Mouse (Mus musculus) ovary, postnatal 14 days (tissue): ENCODE measurements around the gene Col4a4.

Experiments
- DNase-seq: peaks from one replicate; pipeline ENCODE4 v3.0.0; 2022; ENCODE audit warnings: low spot score

Col4a4 gene

GRCm38 (mm10) chr1:82475821-82476220, 110.8 kb downstream of the Col4a4 start:
- no peak for DNase-seq

- DNase-seq, result no peak
Measured at GRCm38 (mm10) chr1:82475254-82475653, 111.4 kb downstream of the Col4a4 start.

GRCm38 (mm10) chr1:82474461-82474961, 112.1 kb downstream of the Col4a4 start:
- peak; percentile 19 for DNase-seq

GRCm38 (mm10) chr1:82473467-82473866, 113.2 kb downstream of the Col4a4 start:
- no peak for DNase-seq

GRCm38 (mm10) chr1:82470516-82471225, 116.0 kb downstream of the Col4a4 start:
- no peak for DNase-seq

- no peak for DNase-seq
Measured at GRCm38 (mm10) chr1:82468872-82469271, 117.8 kb downstream of the Col4a4 start.

- DNase-seq, result no peak
Measured at GRCm38 (mm10) chr1:82465321-82465853, 121.3 kb downstream of the Col4a4 start.

GRCm38 (mm10) chr1:82461041-82461440, 125.6 kb downstream of the Col4a4 start:
- DNase-seq, result peak; percentile 7

- DNase-seq, result no peak
Measured at GRCm38 (mm10) chr1:82459926-82460325, 126.7 kb downstream of the Col4a4 start.

- DNase-seq, result no peak
Measured at GRCm38 (mm10) chr1:82459350-82459749, 127.3 kb downstream of the Col4a4 start.

- DNase-seq, result no peak
Measured at GRCm38 (mm10) chr1:82454031-82454430, 132.6 kb downstream of the Col4a4 start.

GRCm38 (mm10) chr1:82451927-82452651, 134.6 kb downstream of the Col4a4 start:
- no peak for DNase-seq

- DNase-seq, result no peak
Measured at GRCm38 (mm10) chr1:82449851-82450250, 136.8 kb downstream of the Col4a4 start.

- peak; percentile 47 for DNase-seq
Measured at GRCm38 (mm10) chr1:82446049-82446448, 140.6 kb downstream of the Col4a4 start.

- DNase-seq, result no peak
Measured at GRCm38 (mm10) chr1:82443517-82443916, 143.1 kb downstream of the Col4a4 start.

- no peak for DNase-seq
Measured at GRCm38 (mm10) chr1:82440123-82440522, 146.5 kb downstream of the Col4a4 start.

GRCm38 (mm10) chr1:82437273-82437672, 149.4 kb downstream of the Col4a4 start:
- no peak for DNase-seq

GRCm38 (mm10) chr1:82433649-82434005, 153.0 kb downstream of the Col4a4 start:
- DNase-seq, result no peak

GRCm38 (mm10) chr1:82432919-82433648, 153.6 kb downstream of the Col4a4 start:
- DNase-seq, result peak; percentile 36

GRCm38 (mm10) chr1:82429061-82429460, 157.6 kb downstream of the Col4a4 start:
- peak; percentile 22 for DNase-seq

GRCm38 (mm10) chr1:82427729-82428128, 158.9 kb downstream of the Col4a4 start:
- DNase-seq, result no peak

- DNase-seq, result no peak
Measured at GRCm38 (mm10) chr1:82415641-82416040, 171.0 kb downstream of the Col4a4 start.
